Mouse (Mus musculus): ENCODE results near the gene Rsbn1l. TPM values are rescaled to one million over a fixed set of nuclear protein-coding genes. Genes with fewer than 3 reads are reported as not detected.

The Rsbn1l gene
- total and polyA plus RNA-seq, 3 experiments: 8.1 to 20.2 (median 17.0) TPM

DNA sequence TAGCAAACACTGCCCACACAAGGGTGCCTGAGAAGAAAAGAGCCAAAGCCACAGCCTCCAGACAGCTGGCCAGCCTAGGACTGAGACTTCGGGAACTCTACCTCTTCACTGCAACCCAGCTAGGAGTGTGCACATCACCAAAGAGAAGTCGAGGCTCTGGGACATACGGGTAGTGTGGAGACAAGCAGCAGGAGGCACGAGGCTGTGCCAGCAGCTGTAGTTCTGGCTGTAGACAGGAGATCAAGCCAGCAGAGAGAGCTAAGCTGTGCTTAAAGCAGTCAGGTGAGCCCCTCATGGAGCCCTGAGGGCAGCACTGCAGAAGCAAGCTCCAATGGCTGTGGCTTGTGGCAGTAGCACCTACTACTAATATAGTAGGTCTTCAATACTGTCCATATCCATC is 15.5 kb downstream of the Rsbn1l start:
- no peak overlapping the region for H3K27ac ChIP-seq (ENCODE audit: insufficient read depth, low read depth)
- H3K36me3 ChIP-seq (replicated peaks in 1 of 2; ENCODE audit: control insufficient read depth in 1 of 2, insufficient read depth in 1 of 2, low read length in 1 of 2): peaks cover 0 to 22% of the 10 kb centered on the region in 2 experiments
- no peak for DNase-seq (ENCODE audit: extremely low read depth)
- H3K4me2 ChIP-seq (ENCODE audit: insufficient read depth, low read depth, poor library complexity, severe bottlenecking): no peak overlapping the region
- no peaks in the 10 kb centered on the region for H3K9me3 ChIP-seq (replicated peaks; ENCODE audit: low read length)
- in situ Hi-C loops (cut with MboI; ENCODE audit: low pct_ligation_motif_present, low pct_unique_long_range_greater_than_20kb, low sequenced_read_pairs) (no loop called here), dilution Hi-C loops (cut with MboI; ENCODE audit: extremely low pct_ligation_motif_present, extremely low pct_unique_long_range_greater_than_20kb, low sequenced_read_pairs) (no loop called here)
- TF ChIP-seq MAFK (IDR thresholded peaks at IDR 0.05; ENCODE audit: insufficient replicate concordance, low read length) (no peak), JUND (conservative IDR thresholded peaks at IDR 0.05; ENCODE audit: low read depth, low read length) (no peak), BHLHE40 (IDR thresholded peaks at IDR 0.05; ENCODE audit: low read depth, low read length) (no peak), MYC (IDR thresholded peaks at IDR 0.05; ENCODE audit: low read depth, low read length) (no peak), KAT2A (IDR thresholded peaks at IDR 0.05; ENCODE audit: insufficient replicate concordance, low read length) (no peak), USF1 (IDR thresholded peaks at IDR 0.05; ENCODE audit: low read depth, low read length) (no peak), MXI1 (IDR thresholded peaks at IDR 0.05; ENCODE audit: low read depth, low read length) (no peak), JUN (IDR thresholded peaks at IDR 0.05; ENCODE audit: insufficient read depth, low read depth, low read length) (no peak), CHD2 (IDR thresholded peaks at IDR 0.05; ENCODE audit: low read length) (no peak), ZC3H11A (IDR thresholded peaks at IDR 0.05; ENCODE audit: low read depth, low read length) (no peak), ZKSCAN1 (IDR thresholded peaks at IDR 0.05; ENCODE audit: borderline replicate concordance, low read depth, low read length) (no peak), USF2 (conservative IDR thresholded peaks at IDR 0.05; ENCODE audit: low read depth, low read length) (no peak), EP300 (IDR thresholded peaks at IDR 0.05; ENCODE audit: low read length) (no peak), E2F4 (IDR thresholded peaks at IDR 0.05; ENCODE audit: insufficient replicate concordance, low read depth, low read length) (no peak), POLR2AphosphoS2 (IDR thresholded peaks at IDR 0.05; ENCODE audit: low read depth, low read length) (no peak), NRF1 (IDR thresholded peaks at IDR 0.05; ENCODE audit: low read depth, low read length) (no peak), ZNF384 (IDR thresholded peaks at IDR 0.05; ENCODE audit: low read depth, low read length) (no peak), POLR2A (IDR thresholded peaks at IDR 0.05; ENCODE audit: low read depth, low read length) (no peak), CTCF (conservative IDR thresholded peaks at IDR 0.05 in 1 of 2, IDR thresholded peaks at IDR 0.05 in 1 of 2; ENCODE audit: low read depth in 2 of 2, low read length in 2 of 2) (no peak), MAZ (IDR thresholded peaks at IDR 0.05; ENCODE audit: low read depth, low read length) (no peak)
- H3K79me2 ChIP-seq (replicated peaks; ENCODE audit: control insufficient read depth, extremely low read depth, insufficient read depth, poor library complexity, severe bottlenecking): peaks cover 89% of the 10 kb centered on the region
- no peaks in the 10 kb centered on the region for H3K27me3 ChIP-seq (replicated peaks)
- no peak overlapping the region for H3K9ac ChIP-seq (ENCODE audit: insufficient read depth, low read depth)
- H3K4me1 ChIP-seq (ENCODE audit: control insufficient read depth in 1 of 2, insufficient read depth in 2 of 2): peaks cover 28 to 70% of the 10 kb centered on the region in 2 experiments
- H3K4me3 ChIP-seq (replicated peaks in 1 of 3; ENCODE audit: low read depth in 2 of 3, low read length in 2 of 3, poor library complexity in 1 of 3): no peak overlapping the region

- no peaks in the 10 kb centered on the region for H3K27me3 ChIP-seq (replicated peaks)
- TF ChIP-seq PAX5 (IDR thresholded peaks at IDR 0.05; ENCODE audit: low read length): no peak
- TF ChIP-seq MYC (IDR thresholded peaks at IDR 0.05; ENCODE audit: low read depth, low read length): no peak
- no peaks in the 10 kb centered on the region for H3K9me3 ChIP-seq (replicated peaks; ENCODE audit: low read length)
- H3K4me2 ChIP-seq (ENCODE audit: insufficient read depth, low read depth, poor library complexity, severe bottlenecking): no peak overlapping the region
- H3K4me1 ChIP-seq (ENCODE audit: control insufficient read depth in 1 of 2, insufficient read depth in 2 of 2): peaks cover 32 to 76% of the 10 kb centered on the region in 2 experiments
- in situ Hi-C loops (cut with MboI; ENCODE audit: low pct_ligation_motif_present, low pct_unique_long_range_greater_than_20kb, low sequenced_read_pairs): no loop called here
- no peak overlapping the region for H3K4me3 ChIP-seq (replicated peaks in 1 of 3; ENCODE audit: low read depth in 2 of 3, low read length in 2 of 3, poor library complexity in 1 of 3)
- dilution Hi-C loops (cut with MboI; ENCODE audit: extremely low pct_ligation_motif_present, extremely low pct_unique_long_range_greater_than_20kb, low sequenced_read_pairs): no loop called here
- peaks cover 89% of the 10 kb centered on the region for H3K79me2 ChIP-seq (replicated peaks; ENCODE audit: control insufficient read depth, extremely low read depth, insufficient read depth, poor library complexity, severe bottlenecking)
- H3K27ac ChIP-seq (ENCODE audit: insufficient read depth, low read depth): no peak overlapping the region
- no peak overlapping the region for H3K9ac ChIP-seq (ENCODE audit: insufficient read depth, low read depth)
- peaks cover 0 to 26% of the 10 kb centered on the region in 2 experiments for H3K36me3 ChIP-seq (replicated peaks in 1 of 2; ENCODE audit: control insufficient read depth in 1 of 2, insufficient read depth in 1 of 2, low read length in 1 of 2)
- DNase-seq (ENCODE audit: extremely low read depth): no peak
Observed at GRCm38 (mm10) chr5:20940040-20940571, 16.1 kb downstream of the Rsbn1l start.

All from CH12.LX (cell line).